Mouse (Mus musculus) MEL (cell line): ENCODE results near the gene Selenoh.

Experiments
- CTCF ChIP-seq, 3 experiments: IDR thresholded peaks in 2 of 3; conservative IDR thresholded peaks in 1 of 3; 2 replicates each; pipeline ENCODE4 v1.5.1; 2011 to 2012; ENCODE audit warnings: low read length in 3 of 3, low read depth in 2 of 3, mild to moderate bottlenecking in 2 of 3, improper control_type of control experiment in 1 of 3, inconsistent platforms in 1 of 3, mixed read lengths in 1 of 3, moderate library complexity in 1 of 3; ENCODE audit not compliant: control insufficient read depth in 1 of 3, insufficient read depth in 1 of 3, poor library complexity in 1 of 3, severe bottlenecking in 1 of 3
- E2F4 ChIP-seq: IDR thresholded peaks from 2 replicates; pipeline ENCODE4 v1.6.1; 2011; ENCODE audit warnings: low read depth, low read length, improper control_type of control experiment, borderline replicate concordance
- ELF1 ChIP-seq: IDR thresholded peaks from 2 replicates; pipeline ENCODE4 v1.6.1; 2014; ENCODE audit warnings: low read depth, mild to moderate bottlenecking, inconsistent platforms, low read length, improper control_type of control experiment, moderate library complexity
- EP300 ChIP-seq, 2 experiments: IDR thresholded peaks; 2 replicates each; pipeline ENCODE4 v1.6.1; 2011; ENCODE audit warnings: improper control_type of control experiment in 2 of 2, low read length in 2 of 2, low read depth in 1 of 2, mild to moderate bottlenecking in 1 of 2
- GABPA ChIP-seq: IDR thresholded peaks from 2 replicates; pipeline ENCODE4 v1.6.1; 2012; ENCODE audit warnings: low read depth, mild to moderate bottlenecking, inconsistent platforms, low read length, improper control_type of control experiment, moderate library complexity
- JUND ChIP-seq: IDR thresholded peaks from 2 replicates; pipeline ENCODE4 v1.6.1; 2011; ENCODE audit warnings: low read depth, mild to moderate bottlenecking, improper control_type of control experiment, low read length
- MAX ChIP-seq: IDR thresholded peaks from 2 replicates; pipeline ENCODE4 v1.6.1; 2011; ENCODE audit warnings: low read length, improper control_type of control experiment
- MXI1 ChIP-seq: IDR thresholded peaks from 2 replicates; pipeline ENCODE4 v1.6.1; 2011; ENCODE audit warnings: mild to moderate bottlenecking, low read depth, low read length, improper control_type of control experiment
- POLR2AphosphoS2 ChIP-seq: IDR thresholded peaks from 2 replicates; pipeline ENCODE4 v1.6.1; 2011; ENCODE audit warnings: low read length, improper control_type of control experiment
- SMC3 ChIP-seq: IDR thresholded peaks from 2 replicates; pipeline ENCODE4 v1.6.1; 2011; ENCODE audit warnings: low read depth, low read length, improper control_type of control experiment
- TAL1 ChIP-seq: IDR thresholded peaks from 2 replicates; pipeline ENCODE4 v1.6.1; 2012; ENCODE audit warnings: mild to moderate bottlenecking, inconsistent platforms, low read length, moderate library complexity, mixed read lengths
- USF1 ChIP-seq: IDR thresholded peaks from 2 replicates; pipeline ENCODE4 v1.6.1; 2014; ENCODE audit warnings: low read depth, mild to moderate bottlenecking, inconsistent platforms, low read length, improper control_type of control experiment, moderate library complexity

- TF ChIP-seq CTCF (IDR thresholded peaks at IDR 0.05 in 2 of 3, conservative IDR thresholded peaks at IDR 0.05 in 1 of 3; ENCODE audit: control insufficient read depth in 1 of 3, insufficient read depth in 1 of 3, low read depth in 2 of 3, low read length in 3 of 3, poor library complexity in 1 of 3, severe bottlenecking in 1 of 3): no peak
- no peak for TF ChIP-seq POLR2AphosphoS2
- TF ChIP-seq JUND: no peak
- no peak for TF ChIP-seq TAL1
- no peak for TF ChIP-seq MAX
- no peak for TF ChIP-seq SMC3
- no peak for TF ChIP-seq ELF1
- TF ChIP-seq E2F4: no peak
- TF ChIP-seq EP300 (IDR thresholded peaks at IDR 0.05; ENCODE audit: low read depth in 1 of 2, low read length in 2 of 2): no peak
- TF ChIP-seq USF1: no peak
- no peak for TF ChIP-seq MXI1
- TF ChIP-seq GABPA: no peak
These were observed 35.0 kb downstream of the Selenoh start for GRCm38 (mm10) chr2:84635611-84636010.
